Mouse (Mus musculus): ENCODE measurements around the gene Gm20449. TPM values are rescaled to one million over a fixed set of nuclear protein-coding genes. Genes with fewer than 3 reads are reported as not detected.
"Not testable (repeated sequence)": the region's sequence is repeated elsewhere in the genome, so short reads cannot be mapped to it uniquely, and the experiment has no call there.

Gm20449 gene
- polyA plus RNA-seq (2015; fragmentation: Nextera tagmentation; extraction: Ambion mirVana): 0.07 and 0.10 TPM in 2 replicates

GRCm38 (mm10) chr7:41499389-41500049 lies at the start of gene Gm20449, which contains the start of gene AW146154:
Gene Gm20449 (minus strand): TSS chr7:41499417.
Gene AW146154 (minus strand): TSS chr7:41499890.
- peak within 1 kb of the TSS; percentile 62 for H3K9ac ChIP-seq (replicated peaks; ENCODE audit: low read depth, low read length)
- H3K27ac ChIP-seq (ENCODE audit: low read length): peak within 1 kb of the TSS; percentile 58; the same call in 1 of the 2 replicates
- no peaks in the 10 kb centered on the region for H3K4me1 ChIP-seq (replicated peaks; ENCODE audit: control insufficient read depth, insufficient read depth, low read length)
- H3K9me3 ChIP-seq (ENCODE audit: control insufficient read depth, low read length): no peaks in the 10 kb centered on the region
- H3K36me3 ChIP-seq (ENCODE audit: control insufficient read depth, insufficient read depth): no peaks in the 10 kb centered on the region; the same call in 1 of the 2 replicates
- WGBS: 0% methylated on average over 18 of the region's 18 CpGs
- peak within 1 kb of the TSS; percentile 81 for H3K4me2 ChIP-seq (ENCODE audit: low read length)
- no peaks in the 10 kb centered on the region for H3K27me3 ChIP-seq (replicated peaks; ENCODE audit: control insufficient read depth, insufficient read depth, low read length)
- peak within 1 kb of the TSS; percentile 78 for H3K4me3 ChIP-seq (replicated peaks; ENCODE audit: low read length)
- peak; percentile 99 for ATAC-seq

DNA sequence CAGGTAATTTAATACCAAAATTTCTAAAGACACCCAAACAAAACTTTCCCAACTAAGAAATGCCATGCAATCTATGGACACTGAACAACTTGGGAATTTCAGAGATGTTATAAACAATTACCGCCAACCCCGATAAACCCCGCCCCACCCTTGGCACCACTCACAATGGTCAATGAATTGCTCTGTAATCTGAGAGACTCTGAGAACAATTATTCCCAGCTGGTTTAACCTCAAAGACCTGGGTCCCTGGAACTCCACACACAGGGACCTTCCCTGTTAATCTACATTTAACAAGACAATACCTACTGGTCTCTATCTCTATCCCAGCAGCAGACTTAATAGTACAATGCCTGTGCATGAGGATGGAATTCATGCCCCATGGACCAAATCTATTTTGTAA lies 13.5 kb upstream of the Gm20449 start:
- Histone ChIP-seq H3K9ac (replicated peaks; ENCODE audit: low read depth, low read length) (no peak overlapping the region), H3K4me1 (replicated peaks; ENCODE audit: control insufficient read depth, insufficient read depth, low read length) (no peaks in the 10 kb centered on the region), H3K4me3 (replicated peaks; ENCODE audit: low read length) (no peak overlapping the region), H3K27ac (ENCODE audit: low read length) (no peak overlapping the region), H3K9me3 (ENCODE audit: control insufficient read depth, low read length) (peaks cover 6% of the 10 kb centered on the region; the same call in 1 of the 2 replicates), H3K4me2 (ENCODE audit: low read length) (no peak overlapping the region), H3K36me3 (ENCODE audit: control insufficient read depth, insufficient read depth) (no peaks in the 10 kb centered on the region), H3K27me3 (replicated peaks; ENCODE audit: control insufficient read depth, insufficient read depth, low read length) (no peaks in the 10 kb centered on the region)
- WGBS: 80% methylated on average over 3 of the region's 3 CpGs
- ATAC-seq: no peak

DNA sequence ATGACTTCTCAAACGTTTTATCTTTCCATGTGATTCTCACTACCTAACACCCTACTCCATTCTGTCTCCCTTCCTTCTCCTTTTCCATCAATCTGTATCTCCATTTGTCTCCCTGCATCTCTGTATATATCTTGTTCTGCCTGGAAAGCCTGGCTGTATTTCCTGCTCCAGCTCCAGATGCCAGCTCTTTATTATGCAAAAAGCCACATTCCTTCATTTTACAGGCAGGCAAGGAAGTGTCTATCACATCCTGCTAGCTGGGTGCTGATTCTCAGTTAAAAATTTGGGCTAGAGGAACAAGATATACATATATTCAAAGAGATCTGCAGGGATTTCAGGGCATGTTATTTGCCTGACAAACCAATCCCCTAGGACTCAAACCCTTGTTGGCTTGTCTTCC lies 13.0 kb upstream of the Gm20449 start:
- no peak for ATAC-seq
- Histone ChIP-seq H3K4me1 (replicated peaks; ENCODE audit: control insufficient read depth, insufficient read depth, low read length) (no peaks in the 10 kb centered on the region), H3K36me3 (ENCODE audit: control insufficient read depth, insufficient read depth) (no peaks in the 10 kb centered on the region), H3K27ac (ENCODE audit: low read length) (no peak overlapping the region), H3K9ac (replicated peaks; ENCODE audit: low read depth, low read length) (no peak overlapping the region), H3K4me2 (ENCODE audit: low read length) (no peak overlapping the region), H3K27me3 (replicated peaks; ENCODE audit: control insufficient read depth, insufficient read depth, low read length) (no peaks in the 10 kb centered on the region), H3K9me3 (ENCODE audit: control insufficient read depth, low read length) (peaks cover 6% of the 10 kb centered on the region; the same call in 1 of the 2 replicates), H3K4me3 (replicated peaks; ENCODE audit: low read length) (no peak overlapping the region)
- WGBS: 22% methylated on average over 1 of the region's 1 CpGs

GRCm38 (mm10) chr7:41502402-41502801 lies 3.2 kb upstream of the Gm20449 start:
- no peak overlapping the region for H3K4me2 ChIP-seq (ENCODE audit: low read length)
- H3K27ac ChIP-seq (ENCODE audit: low read length): no peak overlapping the region
- no peak overlapping the region for H3K9ac ChIP-seq (replicated peaks; ENCODE audit: low read depth, low read length)
- no peaks in the 10 kb centered on the region for H3K9me3 ChIP-seq (ENCODE audit: control insufficient read depth, low read length)
- H3K4me3 ChIP-seq (replicated peaks; ENCODE audit: low read length): no peak overlapping the region
- ATAC-seq: no peak
- no peaks in the 10 kb centered on the region for H3K4me1 ChIP-seq (replicated peaks; ENCODE audit: control insufficient read depth, insufficient read depth, low read length)
- no peaks in the 10 kb centered on the region for H3K27me3 ChIP-seq (replicated peaks; ENCODE audit: control insufficient read depth, insufficient read depth, low read length)
- 55% methylated on average over 1 of the region's 1 CpGs for WGBS
- H3K36me3 ChIP-seq (ENCODE audit: control insufficient read depth, insufficient read depth): no peaks in the 10 kb centered on the region

GRCm38 (mm10) chr7:41500151-41500934 lies 1.1 kb upstream of the Gm20449 start:
- peak overlapping the region; percentile 78 for H3K4me3 ChIP-seq (replicated peaks; ENCODE audit: low read length)
- no peaks in the 10 kb centered on the region for H3K4me1 ChIP-seq (replicated peaks; ENCODE audit: control insufficient read depth, insufficient read depth, low read length)
- ATAC-seq: 0 out of 2 replicates have a peak, but pooled peaks have one; percentile 10
- no peaks in the 10 kb centered on the region for H3K9me3 ChIP-seq (ENCODE audit: control insufficient read depth, low read length)
- H3K36me3 ChIP-seq (ENCODE audit: control insufficient read depth, insufficient read depth): no peaks in the 10 kb centered on the region
- H3K4me2 ChIP-seq (ENCODE audit: low read length): peak overlapping the region; percentile 81
- H3K27me3 ChIP-seq (replicated peaks; ENCODE audit: control insufficient read depth, insufficient read depth, low read length): no peaks in the 10 kb centered on the region
- WGBS: 21% methylated on average over 22 of the region's 22 CpGs
- H3K9ac ChIP-seq (replicated peaks; ENCODE audit: low read depth, low read length): peak overlapping the region; percentile 62
- no peak overlapping the region for H3K27ac ChIP-seq (ENCODE audit: low read length)

GRCm38 (mm10) chr7:41499018-41499388 lies 214 bp downstream of the Gm20449 start:
- H3K4me2 ChIP-seq (ENCODE audit: low read length): peak overlapping the region; percentile 81
- H3K27me3 ChIP-seq (replicated peaks; ENCODE audit: control insufficient read depth, insufficient read depth, low read length); H3K9ac ChIP-seq (replicated peaks; ENCODE audit: low read depth, low read length); H3K27ac ChIP-seq (ENCODE audit: low read length); H3K36me3 ChIP-seq (ENCODE audit: control insufficient read depth, insufficient read depth); ATAC-seq; H3K4me1 ChIP-seq (replicated peaks; ENCODE audit: control insufficient read depth, insufficient read depth, low read length); H3K9me3 ChIP-seq (ENCODE audit: control insufficient read depth, low read length): not testable (repeated sequence)
- H3K4me3 ChIP-seq (replicated peaks; ENCODE audit: low read length): peak overlapping the region; percentile 78
- WGBS: 0% methylated on average over 6 of the region's 6 CpGs

DNA sequence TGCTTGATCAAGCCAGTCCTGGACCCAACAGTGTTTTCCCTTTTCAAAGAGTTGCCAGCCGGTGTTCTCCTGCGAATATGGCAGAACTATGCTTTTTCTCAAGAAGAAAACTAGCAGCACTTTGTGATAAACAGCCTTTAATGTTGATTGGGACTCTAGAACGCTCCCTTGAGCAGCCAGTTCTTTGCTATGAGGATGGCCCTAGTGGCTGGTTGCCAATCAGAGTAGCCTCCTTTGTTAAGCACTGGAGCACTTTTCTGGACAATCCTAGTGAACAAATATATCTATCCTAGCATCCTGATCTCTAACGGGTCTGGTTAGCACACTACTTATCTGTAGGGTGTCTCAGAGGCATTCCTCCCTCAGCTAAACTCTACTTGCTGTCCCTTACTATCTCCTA lies 753 bp downstream of the Gm20449 start:
- WGBS: 64% methylated on average over 2 of the region's 4 CpGs
- H3K4me3 ChIP-seq (replicated peaks; ENCODE audit: low read length); H3K27ac ChIP-seq (ENCODE audit: low read length): not testable (repeated sequence)

GRCm38 (mm10) chr7:41497871-41498270 lies 1.3 kb downstream of the Gm20449 start:
- no peaks in the 10 kb centered on the region for H3K27me3 ChIP-seq (replicated peaks; ENCODE audit: control insufficient read depth, insufficient read depth, low read length)
- no peaks in the 10 kb centered on the region; the same call in 1 of the 2 replicates for H3K36me3 ChIP-seq (ENCODE audit: control insufficient read depth, insufficient read depth)
- no peak for ATAC-seq
- H3K9ac ChIP-seq (replicated peaks; ENCODE audit: low read depth, low read length): no peak overlapping the region
- no peak overlapping the region for H3K4me3 ChIP-seq (replicated peaks; ENCODE audit: low read length)
- H3K27ac ChIP-seq (ENCODE audit: low read length): no peak overlapping the region
- H3K9me3 ChIP-seq (ENCODE audit: control insufficient read depth, low read length): no peaks in the 10 kb centered on the region
- 95% methylated on average over 2 of the region's 2 CpGs for WGBS
- H3K4me1 ChIP-seq (replicated peaks; ENCODE audit: control insufficient read depth, insufficient read depth, low read length): no peaks in the 10 kb centered on the region
- H3K4me2 ChIP-seq (ENCODE audit: low read length): no peak overlapping the region

More for the DNA sequence above, 753 bp downstream of the Gm20449 start:
- H3K9me3 ChIP-seq (ENCODE audit: control insufficient read depth, low read length); H3K4me1 ChIP-seq (replicated peaks; ENCODE audit: control insufficient read depth, insufficient read depth, low read length); ATAC-seq; H3K36me3 ChIP-seq (ENCODE audit: control insufficient read depth, insufficient read depth); H3K27me3 ChIP-seq (replicated peaks; ENCODE audit: control insufficient read depth, insufficient read depth, low read length); H3K9ac ChIP-seq (replicated peaks; ENCODE audit: low read depth, low read length): not testable (repeated sequence)
- H3K4me2 ChIP-seq (ENCODE audit: low read length): peak overlapping the region; percentile 81; the same call in 1 of the 2 replicates

- no peak overlapping the region for H3K4me3 ChIP-seq (replicated peaks; ENCODE audit: low read length)
- no peak for ATAC-seq
- no peaks in the 10 kb centered on the region for H3K36me3 ChIP-seq (ENCODE audit: control insufficient read depth, insufficient read depth)
- H3K4me1 ChIP-seq (replicated peaks; ENCODE audit: control insufficient read depth, insufficient read depth, low read length): no peaks in the 10 kb centered on the region
- no peak overlapping the region for H3K27ac ChIP-seq (ENCODE audit: low read length)
- H3K4me2 ChIP-seq (ENCODE audit: low read length): no peak overlapping the region
- H3K9ac ChIP-seq (replicated peaks; ENCODE audit: low read depth, low read length): no peak overlapping the region
- peaks cover 2% of the 10 kb centered on the region for H3K9me3 ChIP-seq (ENCODE audit: control insufficient read depth, low read length)
- WGBS: 10% methylated on average over 10 of the region's 10 CpGs
- no peaks in the 10 kb centered on the region for H3K27me3 ChIP-seq (replicated peaks; ENCODE audit: control insufficient read depth, insufficient read depth, low read length)
Observed at GRCm38 (mm10) chr7:41451864-41452263, 47.4 kb downstream of the Gm20449 start.

All from forebrain, embryonic 16.5 days (tissue).